Mouse (Mus musculus) lung, postnatal 0 days (tissue): Measurements from ENCODE around the gene Tmem198b.

ENCODE experiments used
- CTCF ChIP-seq: IDR thresholded peaks from 2 replicates; pipeline ENCODE4 v1.5.1; 2016; ENCODE audit warnings: antibody characterized with exemption, mild to moderate bottlenecking
- EP300 ChIP-seq: IDR thresholded peaks from 2 replicates; pipeline ENCODE4 v1.6.1; 2016; ENCODE audit warnings: antibody characterized with exemption, mild to moderate bottlenecking, control low read depth

GRCm38 (mm10) chr10:128850339-128850738 is 46.2 kb upstream of the Tmem198b start:
- TF ChIP-seq CTCF (no peak), EP300 (no peak)
